Mouse (Mus musculus) liver, adult 2 months (tissue): Measurements from ENCODE around the gene Grb2. TPM values are rescaled to one million over a fixed set of nuclear protein-coding genes. Genes with fewer than 3 reads are reported as not detected.
A peak's percentile ranks its signal among the peaks of the same experiment; 100 is the strongest.

Experiments
- DNase-seq: peaks from one replicate; pipeline ENCODE4 v3.0.0-alpha.2; 2011; ENCODE audit warnings: low read depth, low spot score; ENCODE audit errors: extremely low read depth
- H3K27ac ChIP-seq: fragments of 200-500 bp; replicated peaks from 2 replicates; pipeline ENCODE4 v1.5.1; 2012; ENCODE audit warnings: low read depth, mild to moderate bottlenecking, control low read depth, inconsistent platforms, low read length; ENCODE audit not compliant: insufficient read depth
- H3K27me3 ChIP-seq: fragments of 200-500 bp; 2 replicates; pipeline ENCODE4 v1.6.1; 2012; ENCODE audit warnings: mild to moderate bottlenecking, moderate library complexity, low read length, inconsistent platforms; ENCODE audit not compliant: control insufficient read depth, insufficient read depth
- H3K36me3 ChIP-seq: fragments of 200-500 bp; 2 replicates; pipeline ENCODE4 v1.6.1; 2012; ENCODE audit warnings: low read length, inconsistent platforms; ENCODE audit not compliant: control insufficient read depth, insufficient read depth
- H3K4me1 ChIP-seq: fragments of 200-500 bp; 2 replicates; pipeline ENCODE4 v1.6.1; 2011; ENCODE audit warnings: low read length; ENCODE audit not compliant: control insufficient read depth, insufficient read depth
- H3K4me3 ChIP-seq: fragments of 200-500 bp; 2 replicates; pipeline ENCODE4 v1.5.1; 2011; ENCODE audit warnings: low read depth, mild to moderate bottlenecking, control low read depth, low read length, moderate library complexity; ENCODE audit not compliant: insufficient read depth
- H3K79me2 ChIP-seq: fragments of 200-500 bp; 2 replicates; pipeline ENCODE4 v1.6.1; 2012; ENCODE audit warnings: inconsistent platforms, mild to moderate bottlenecking, low read length, moderate library complexity; ENCODE audit not compliant: control insufficient read depth, insufficient read depth
- H3K9ac ChIP-seq: fragments of 200-500 bp; 2 replicates; pipeline ENCODE4 v1.6.1; 2012; ENCODE audit warnings: low read depth, mild to moderate bottlenecking, control low read depth, inconsistent platforms, low read length
- CTCF ChIP-seq: fragments of 200-500 bp; IDR thresholded peaks from 2 replicates; pipeline ENCODE4 v1.5.1; 2011; ENCODE audit warnings: low read depth, low read length, control low read depth
- POLR2A ChIP-seq: fragments of 200-500 bp; IDR thresholded peaks from 2 replicates; pipeline ENCODE4 v1.6.1; 2011; ENCODE audit warnings: low read length, control low read depth; ENCODE audit not compliant: insufficient read depth; ENCODE audit errors: extremely low read depth
- WGBS: fragments of 180-500 bp; shearing (Covaris S2); methylation state at CpG from one replicate; pipeline ENCODE4 v1.1.7; 2018; 5-methylcytosine and 5-hydroxymethylcytosine counted together
- polyA plus RNA-seq: library from polyadenylated mRNA; depleted of rRNA; stranded (reverse); fragments of >200 nt; gene quantifications from 2 replicates; pipeline ENCODE4 v1.2.3, GENCODE M21; 2012
- total RNA-seq: library from RNA; depleted of rRNA; stranded (reverse); fragments of >200 nt; gene quantifications from 2 replicates; pipeline ENCODE4 v1.2.3, GENCODE M21; 2014

Grb2 gene
- total and polyA plus RNA-seq, 2 experiments = 14.7 to 27.7 TPM

GRCm38 (mm10) chr11:115635484-115635883, 72.9 kb downstream of the Grb2 start:
- Histone ChIP-seq H3K9ac (no peak overlapping the region), H3K27ac (no peak overlapping the region), H3K36me3 (no peaks in the 10 kb centered on the region), H3K4me3 (no peak overlapping the region), H3K4me1 (no peaks in the 10 kb centered on the region), H3K79me2 (no peaks in the 10 kb centered on the region), H3K27me3 (no peaks in the 10 kb centered on the region)
- 86% methylated on average over 8 of the region's 8 CpGs for WGBS
- no peak for DNase-seq
- no peak for TF ChIP-seq CTCF
- no peak for TF ChIP-seq POLR2A

- DNase-seq = no peak
- Histone ChIP-seq H3K4me3 (no peak overlapping the region), H3K9ac (no peak overlapping the region), H3K27me3 (no peaks in the 10 kb centered on the region), H3K36me3 (no peaks in the 10 kb centered on the region), H3K27ac (no peak overlapping the region), H3K4me1 (no peaks in the 10 kb centered on the region), H3K79me2 (no peaks in the 10 kb centered on the region)
- 89% methylated on average over 8 of the region's 8 CpGs for WGBS
- no peak for TF ChIP-seq CTCF
- TF ChIP-seq POLR2A = no peak
Observed at GRCm38 (mm10) chr11:115635041-115635440, 73.4 kb downstream of the Grb2 start.

GRCm38 (mm10) chr11:115634109-115634508, 74.3 kb downstream of the Grb2 start:
- Histone ChIP-seq H3K9ac (no peak overlapping the region), H3K27me3 (no peaks in the 10 kb centered on the region), H3K79me2 (no peaks in the 10 kb centered on the region), H3K36me3 (no peaks in the 10 kb centered on the region), H3K4me3 (no peak overlapping the region), H3K27ac (no peak overlapping the region), H3K4me1 (no peaks in the 10 kb centered on the region)
- TF ChIP-seq CTCF (no peak), POLR2A (no peak)
- WGBS = 75% methylated on average over 4 of the region's 4 CpGs
- DNase-seq = no peak

- Histone ChIP-seq H3K79me2 (no peaks in the 10 kb centered on the region), H3K9ac (no peak overlapping the region), H3K4me1 (no peaks in the 10 kb centered on the region), H3K27ac (no peak overlapping the region), H3K36me3 (no peaks in the 10 kb centered on the region), H3K4me3 (no peak overlapping the region), H3K27me3 (no peaks in the 10 kb centered on the region)
- DNase-seq = no peak
- TF ChIP-seq CTCF = no peak
- no peak for TF ChIP-seq POLR2A
- 79% methylated on average over 10 of the region's 10 CpGs for WGBS
Observed at GRCm38 (mm10) chr11:115632862-115633261, 75.5 kb downstream of the Grb2 start.

GRCm38 (mm10) chr11:115632247-115632646, 76.2 kb downstream of the Grb2 start:
- TF ChIP-seq POLR2A (no peak), CTCF (no peak)
- Histone ChIP-seq H3K9ac (no peak overlapping the region), H3K4me3 (no peak overlapping the region), H3K36me3 (no peaks in the 10 kb centered on the region), H3K27ac (no peak overlapping the region), H3K27me3 (no peaks in the 10 kb centered on the region), H3K79me2 (no peaks in the 10 kb centered on the region), H3K4me1 (0 out of 2 replicates have a peak, but pooled peaks cover under 1% of the 10 kb centered on the region)
- no peak for DNase-seq
- 79% methylated on average over 7 of the region's 7 CpGs for WGBS

- TF ChIP-seq CTCF (peak; percentile 63; the same call in 1 of the 2 replicates), POLR2A (no peak)
- DNase-seq = peak; percentile 70
- no peaks in the 10 kb centered on the region for H3K27me3 ChIP-seq
- no peak overlapping the region for H3K9ac ChIP-seq
- H3K4me1 ChIP-seq = 0 out of 2 replicates have a peak, but pooled peaks cover 1% of the 10 kb centered on the region
- H3K36me3 ChIP-seq = no peaks in the 10 kb centered on the region
- no peaks in the 10 kb centered on the region for H3K79me2 ChIP-seq
- no peak overlapping the region for H3K4me3 ChIP-seq
- WGBS = 32% methylated on average over 3 of the region's 3 CpGs
- peak overlapping the region; percentile 30 for H3K27ac ChIP-seq
Observed at GRCm38 (mm10) chr11:115631505-115631890, 76.9 kb downstream of the Grb2 start.
